Mouse (Mus musculus) brain, embryonic 14.5 days (tissue): Measurements from ENCODE around the gene Eya2.

Source experiments
- CTCF ChIP-seq: fragments of 200-500 bp; IDR thresholded peaks from 2 replicates; pipeline ENCODE4 v1.5.1; 2012; ENCODE audit warnings: inconsistent platforms, mild to moderate bottlenecking, moderate library complexity, borderline replicate concordance; ENCODE audit not compliant: insufficient read depth, insufficient read length; ENCODE audit errors: extremely low read depth
- POLR2A ChIP-seq: fragments of 200-500 bp; IDR thresholded peaks from 2 replicates; pipeline ENCODE4 v1.6.1; 2012; ENCODE audit warnings: mild to moderate bottlenecking, inconsistent platforms, borderline replicate concordance; ENCODE audit not compliant: poor library complexity, insufficient read depth, insufficient read length, severe bottlenecking; ENCODE audit errors: extremely low read depth

DNA sequence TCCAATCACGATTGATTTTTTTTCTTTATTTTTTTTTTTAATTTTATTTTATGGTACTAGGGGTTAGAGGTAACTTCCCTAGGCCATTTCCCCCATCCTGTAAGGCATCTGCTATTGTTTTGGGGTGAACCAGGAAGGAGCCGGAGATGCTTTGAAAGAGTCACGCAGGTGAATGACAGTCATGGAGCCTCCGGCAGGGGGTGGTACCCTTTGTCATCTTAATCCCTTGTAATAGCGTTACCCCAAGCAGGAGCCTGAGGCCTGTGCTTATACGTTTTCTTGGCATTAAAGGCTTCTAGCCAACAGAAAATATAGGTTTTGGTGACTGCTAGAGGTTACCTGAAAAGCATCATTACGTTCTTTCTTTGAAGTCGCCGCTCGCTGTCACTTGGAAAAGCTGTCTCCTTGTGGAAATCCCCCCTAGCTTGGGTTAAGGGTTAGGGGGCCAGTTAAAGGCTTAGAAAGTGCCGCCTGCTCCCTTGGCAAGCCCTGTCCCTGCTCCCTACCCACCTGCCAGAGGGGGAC lies 146.8 kb downstream of the Eya2 start:
- TF ChIP-seq CTCF (no peak), POLR2A (no peak)
